Mouse (Mus musculus) spleen, postnatal 10 days (tissue): ENCODE measurements around the gene Pgc.
A peak's percentile ranks its signal among the peaks of the same experiment; 100 is the strongest.

Experiments
- DNase-seq, 2 experiments: peaks; one replicate each; pipeline ENCODE4 v3.0.0; 2021 to 2022; ENCODE audit warnings: low spot score in 2 of 2

Pgc gene

DNA sequence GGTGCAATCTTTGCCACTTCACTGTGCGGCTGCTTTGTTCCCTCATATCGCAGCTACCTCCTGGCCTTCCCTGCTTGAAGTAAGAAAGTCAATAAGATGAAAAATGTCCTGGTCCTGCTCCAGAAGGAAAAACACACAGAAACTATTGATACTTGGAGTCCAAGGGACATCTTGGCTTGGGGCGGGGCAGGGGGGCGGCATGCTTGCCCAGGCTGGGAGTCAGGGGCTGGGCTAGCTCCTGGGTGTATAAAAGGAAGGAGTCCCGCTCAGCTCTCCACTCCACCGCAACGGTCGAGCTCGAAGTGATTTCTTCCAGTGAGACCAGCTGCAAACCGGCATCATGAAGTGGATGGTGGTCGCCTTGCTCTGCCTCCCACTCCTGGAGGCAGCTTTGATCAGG, at the start of gene Pgc:
TSS of gene Pgc (plus strand) at position 277 of the 400 bp plus-strand sequence.
- no peak for DNase-seq

DNA sequence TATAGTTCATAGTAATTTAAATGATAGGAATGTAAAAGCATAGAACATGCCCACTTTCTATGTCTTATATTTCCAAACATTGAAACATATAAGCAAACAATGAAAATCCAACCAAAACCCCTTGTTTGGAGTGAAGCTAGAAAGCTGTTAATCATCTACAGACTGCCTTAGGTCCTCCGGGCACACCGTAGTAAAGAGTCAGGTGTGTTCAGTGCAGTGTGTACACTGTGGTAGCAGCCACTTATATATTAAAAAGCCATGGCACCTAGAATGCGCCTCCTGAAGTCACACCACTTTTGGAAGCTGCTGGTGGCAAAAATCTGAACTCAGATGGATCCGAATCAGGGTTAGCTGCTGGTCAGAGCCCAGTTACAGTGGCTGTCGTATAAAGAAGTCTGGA, 48.4 kb upstream of the Pgc start:
- no peak for DNase-seq

DNA sequence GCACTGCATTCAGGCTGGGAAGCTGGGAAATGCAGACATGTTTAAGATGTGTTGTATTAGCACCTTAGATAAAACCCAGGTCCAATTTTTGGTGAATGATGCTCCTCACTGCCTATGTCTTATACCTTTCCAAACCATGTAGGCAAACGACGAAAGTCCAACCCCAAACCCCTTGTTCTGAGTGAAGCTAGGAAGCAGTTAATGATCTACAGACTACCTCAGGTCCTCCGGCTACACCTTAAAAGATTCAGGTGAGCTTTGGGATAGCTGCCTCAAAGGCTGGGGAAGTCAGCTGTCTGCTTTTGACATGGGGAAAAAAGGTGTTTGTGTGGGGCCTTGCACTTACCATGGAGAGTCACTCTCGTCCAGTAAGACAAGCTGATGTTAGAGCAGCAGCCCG, 47.9 kb upstream of the Pgc start:
- no peak for DNase-seq

DNA sequence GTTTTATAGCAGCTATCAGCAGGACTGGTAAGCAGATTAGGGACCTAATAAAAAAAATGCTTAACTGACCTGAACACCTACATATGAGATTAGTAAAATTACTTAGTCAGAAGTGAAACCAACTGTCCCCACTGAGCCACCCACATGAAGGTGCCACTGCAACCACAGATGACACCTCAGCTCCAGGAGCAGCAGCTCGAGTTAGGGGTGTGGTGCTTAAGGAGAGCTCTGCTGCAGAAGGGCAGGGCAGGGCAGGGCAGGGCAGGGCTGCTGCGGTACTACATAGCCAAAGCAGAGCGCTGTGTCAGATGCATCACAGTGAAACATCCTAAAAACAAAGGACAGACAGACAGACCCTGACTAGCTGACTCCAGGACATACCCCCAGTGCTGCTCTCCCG, 43.8 kb upstream of the Pgc start:
- DNase-seq: no peak

- DNase-seq: peak; percentile 79 to 96
Measured at GRCm38 (mm10) chr17:47687409-47688343, 39.0 kb upstream of the Pgc start.

DNA sequence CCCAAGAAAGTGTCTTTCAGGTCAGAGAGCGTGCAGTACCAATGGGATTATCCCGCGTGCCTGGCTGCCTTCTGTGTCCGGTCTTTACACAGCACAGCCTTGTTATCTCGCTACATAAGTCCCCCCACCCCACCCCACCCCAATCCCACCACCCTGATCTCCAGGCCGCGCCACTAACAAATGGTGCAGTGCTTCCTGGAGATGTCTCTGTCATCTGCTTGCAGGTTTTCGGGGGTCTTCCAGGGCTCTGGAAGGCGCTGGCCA, 38.4 kb upstream of the Pgc start, which contains the start of gene Tomm6:
TSS of gene Tomm6 (minus strand) at position 43 of the 264 bp plus-strand sequence.
- no peak for DNase-seq

- DNase-seq: peak; percentile 43 to 75
Measured at GRCm38 (mm10) chr17:47688608-47689575, 37.8 kb upstream of the Pgc start, which contains the start of gene Frs3. Gene Frs3, plus strand, starts transcription at chr17:47689030.

DNA sequence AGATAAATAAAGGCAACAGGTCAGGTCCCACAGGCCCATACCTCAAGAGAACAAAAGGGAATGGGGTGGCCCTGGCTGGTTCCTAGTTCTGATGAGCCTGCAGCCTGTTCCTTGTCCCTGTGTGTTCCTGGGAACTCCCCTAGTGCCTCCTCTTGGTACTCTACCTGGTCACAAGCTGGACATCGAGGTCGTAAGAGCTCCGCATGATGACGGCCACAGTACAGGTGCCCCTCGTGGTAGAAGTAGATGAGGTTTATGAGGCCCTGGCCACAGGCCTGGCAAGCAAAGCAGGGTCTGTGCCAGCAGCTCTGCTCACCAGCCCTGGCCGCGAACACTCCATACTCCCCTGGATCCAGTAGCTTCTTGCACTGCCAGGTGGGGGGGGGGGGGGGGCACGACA, 36.7 kb upstream of the Pgc start:
- DNase-seq: no peak

DNA sequence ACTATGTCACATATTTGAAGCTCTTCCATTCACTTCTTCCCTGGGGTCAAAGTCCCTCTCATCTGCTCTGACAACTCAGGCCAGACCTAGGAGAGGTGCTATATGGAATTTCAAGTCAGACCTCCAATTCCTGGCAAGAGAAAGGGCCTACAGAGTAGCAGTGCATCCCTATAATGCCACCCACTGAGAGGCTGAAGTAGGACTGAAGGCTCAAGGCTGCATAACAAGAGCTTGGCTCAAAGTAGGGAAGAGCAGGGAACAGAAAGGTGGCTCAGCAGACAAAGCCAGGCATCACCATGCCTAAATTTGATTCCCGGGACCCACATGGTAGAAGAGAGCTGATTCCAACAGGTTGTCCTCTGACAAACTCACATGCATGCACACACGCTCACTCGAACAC, 35.0 kb upstream of the Pgc start:
- no peak for DNase-seq

DNA sequence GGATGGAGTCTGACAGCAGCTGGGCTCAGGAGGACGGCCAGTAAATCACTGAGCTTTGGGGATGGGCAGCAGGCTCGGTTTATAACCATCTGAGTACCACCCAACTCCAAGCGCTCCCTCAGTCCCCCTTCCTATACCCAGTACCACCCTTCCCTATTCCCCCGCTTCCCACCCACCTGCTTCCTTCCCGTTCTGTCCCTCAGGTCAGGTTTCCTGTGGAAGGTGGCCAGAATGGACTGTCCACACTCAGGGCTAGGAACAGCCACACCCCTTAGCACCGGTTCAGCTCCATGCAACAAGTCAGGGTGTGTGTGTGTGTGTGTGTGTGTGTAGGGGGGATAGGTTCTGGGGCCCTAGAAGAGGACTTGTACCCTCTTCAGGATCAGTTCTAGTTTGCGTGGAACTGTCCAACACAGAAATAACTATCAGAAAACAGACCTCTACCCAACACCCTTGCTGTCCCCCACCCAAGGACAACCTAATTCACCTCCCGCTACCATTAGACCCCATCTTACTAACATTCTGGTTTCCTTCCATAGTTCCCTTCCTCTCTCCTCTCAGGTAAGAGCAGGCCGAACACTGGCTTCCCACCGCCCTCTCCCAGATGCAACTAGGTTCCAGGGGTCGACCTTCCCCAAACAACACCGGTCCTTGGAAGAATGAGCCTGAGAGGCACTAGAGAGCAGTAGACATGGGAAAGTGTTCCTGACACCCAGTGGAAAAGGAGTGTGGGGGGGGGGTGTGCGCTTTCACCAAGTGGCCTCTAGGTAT, 32.8 kb upstream of the Pgc start:
- no peak for DNase-seq

DNA sequence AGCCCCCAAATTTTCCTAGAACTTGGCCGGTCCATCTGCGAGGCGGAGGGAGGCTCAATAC, 32.4 kb upstream of the Pgc start, which contains the start of gene Gm21981:
TSS of gene Gm21981 (minus strand) at position 14 of the 61 bp plus-strand sequence.
- DNase-seq: no peak

DNA sequence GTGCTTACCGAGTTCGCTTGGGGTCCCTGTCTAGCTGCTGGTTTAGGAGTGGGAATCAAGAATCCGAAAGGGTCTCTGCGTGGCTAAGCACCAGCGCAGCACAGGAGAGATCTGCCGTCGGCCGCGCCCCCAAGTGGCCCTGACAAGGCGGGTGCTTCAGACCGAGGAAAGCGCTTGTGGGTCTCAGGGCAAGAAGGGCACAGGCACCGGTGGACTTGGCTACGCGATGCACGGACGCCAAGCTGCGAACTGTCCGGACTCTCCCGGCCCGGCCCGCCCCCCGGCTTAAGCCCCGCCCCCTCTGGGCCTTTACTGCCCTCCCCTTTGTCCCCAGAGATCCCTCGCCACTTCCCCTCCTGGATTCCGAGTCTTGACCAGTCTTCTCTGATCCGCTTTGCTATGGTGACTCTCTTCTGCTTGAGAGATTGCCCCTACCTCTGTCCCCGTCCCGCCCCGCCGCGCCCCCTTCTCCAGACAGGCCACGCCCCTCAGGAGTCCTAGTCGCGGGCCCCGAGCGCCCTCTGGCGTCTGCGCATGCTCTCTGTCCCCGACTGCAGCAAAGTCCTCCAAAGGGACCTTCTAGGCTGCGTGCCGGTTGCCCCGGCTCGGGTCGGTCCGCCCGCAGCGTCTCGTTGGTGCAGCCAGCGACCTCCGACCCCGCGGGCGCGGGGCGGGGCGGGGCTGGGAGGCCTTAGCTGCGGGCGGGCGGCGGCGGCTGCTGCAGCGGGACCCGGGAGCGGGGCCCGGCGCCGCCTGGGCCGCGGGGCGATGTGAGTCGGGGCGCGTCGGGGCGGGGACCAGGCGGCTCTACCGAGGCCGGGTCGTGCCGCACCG, 31.9 kb upstream of the Pgc start, which contains the start of gene Prickle4:
TSS of gene Prickle4 (minus strand) at position 234 of the 834 bp plus-strand sequence.
- DNase-seq: peak; percentile 96 to 97

DNA sequence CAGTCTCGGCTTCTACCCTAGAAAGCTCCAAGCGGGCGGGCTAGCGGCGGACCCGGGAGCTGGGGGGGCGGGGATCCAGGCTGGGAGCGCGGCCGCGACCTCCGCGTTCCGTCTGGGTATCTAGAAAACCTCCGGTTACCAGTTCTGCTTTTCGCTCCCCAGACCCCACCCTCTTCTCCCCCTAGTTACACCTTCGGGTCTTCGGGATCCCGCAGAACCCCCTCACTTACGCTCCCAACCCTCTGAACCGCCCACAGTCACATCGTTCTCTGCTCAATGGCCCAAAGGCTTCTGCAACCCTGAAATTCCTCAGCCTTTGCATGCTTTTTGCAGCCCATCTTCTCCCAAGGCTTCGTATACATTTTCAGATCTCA, 31.3 kb upstream of the Pgc start:
- no peak for DNase-seq

DNA sequence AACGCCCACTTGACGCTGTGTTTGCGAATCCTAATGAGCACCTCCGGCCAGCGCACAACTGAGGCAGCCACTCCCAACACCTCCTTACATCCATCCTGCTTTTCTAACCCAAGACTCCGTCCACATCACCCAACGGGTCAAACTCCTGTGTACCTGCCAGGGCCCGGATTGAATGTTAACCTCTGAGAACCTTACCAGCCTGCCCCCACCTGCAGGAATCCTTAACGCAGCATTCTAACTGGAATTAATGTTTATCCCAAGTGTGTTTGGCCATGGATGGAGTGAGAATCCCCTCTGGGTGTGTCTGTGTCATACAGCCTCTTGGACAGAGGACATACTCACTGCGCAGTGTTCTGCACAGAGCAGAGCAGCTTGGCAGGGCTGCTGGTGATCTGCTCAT, 28.5 kb upstream of the Pgc start:
- no peak for DNase-seq

GRCm38 (mm10) chr17:47699055-47699454, 27.6 kb upstream of the Pgc start:
- no peak for DNase-seq

DNA sequence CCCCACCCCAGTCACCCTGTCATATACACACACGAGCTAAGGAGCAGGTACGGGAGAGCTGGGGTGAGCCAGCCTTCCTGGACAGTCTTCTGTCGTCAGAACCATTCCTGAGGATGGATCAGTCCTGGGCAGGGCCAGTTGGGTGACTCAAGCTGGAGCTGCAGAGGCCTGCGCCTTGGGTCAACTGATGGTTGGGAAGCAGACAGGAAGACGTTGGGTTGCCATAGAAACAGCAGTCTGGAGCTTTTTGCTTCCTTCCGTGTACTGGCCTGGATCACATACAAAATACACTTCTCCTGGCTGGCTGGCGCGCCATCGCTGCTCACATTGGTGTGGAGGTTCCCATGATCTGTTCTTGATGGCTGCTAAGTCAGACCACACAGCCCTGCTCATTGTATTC, 24.8 kb upstream of the Pgc start:
- no peak for DNase-seq

- no peak for DNase-seq
Measured at GRCm38 (mm10) chr17:47702548-47703345, 23.9 kb upstream of the Pgc start.

- DNase-seq: no peak
Measured at GRCm38 (mm10) chr17:47703556-47703955, 23.1 kb upstream of the Pgc start.

GRCm38 (mm10) chr17:47704692-47705091, 21.9 kb upstream of the Pgc start:
- peak in 1 of 2 experiments; percentile 34 for DNase-seq

DNA sequence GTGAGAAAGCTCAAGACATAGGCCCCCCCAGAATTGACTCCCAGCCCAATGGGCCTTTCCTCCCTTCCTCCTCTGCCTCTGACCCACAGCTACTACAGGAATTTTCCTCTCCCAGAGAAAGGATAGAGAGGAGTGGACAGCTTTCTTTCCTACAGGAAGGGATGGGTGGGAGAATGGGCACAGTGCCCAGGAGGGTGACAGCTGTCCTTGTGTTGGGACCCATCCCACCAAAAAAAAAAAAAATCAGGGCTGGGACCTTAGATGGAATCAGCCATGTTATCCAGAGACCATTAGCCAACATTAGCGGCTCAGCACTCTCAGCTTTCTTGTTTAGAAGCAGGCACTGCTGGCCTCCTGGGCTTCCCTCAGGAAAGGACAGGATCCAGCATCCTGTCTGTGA, 20.4 kb upstream of the Pgc start:
- no peak for DNase-seq

- no peak for DNase-seq
Measured at GRCm38 (mm10) chr17:47707961-47708360, 18.7 kb upstream of the Pgc start.
